Mouse (Mus musculus) forebrain, postnatal 0 days (tissue): ENCODE results near the gene Tmem269. TPM values are rescaled to one million over a fixed set of nuclear protein-coding genes. Genes with fewer than 3 reads are reported as not detected.

ENCODE experiments used
- ATAC-seq: fragments of 200-750 bp; cut with Nextera tagmentation; 2 replicates; pipeline ENCODE4 v1.8.0; 2017; ENCODE audit warnings: mild to moderate bottlenecking, moderate library complexity
- DNase-seq: peaks from one replicate; pipeline ENCODE4 v3.0.0-alpha.2; 2015
- H3K27ac ChIP-seq: fragments of 300-500 bp; sonication (generic); 2 replicates; pipeline ENCODE4 v1.5.1; 2014; ENCODE audit warnings: low read depth, mild to moderate bottlenecking, antibody characterized with exemption, low read length, moderate library complexity, mixed read lengths
- H3K27me3 ChIP-seq: fragments of 300-500 bp; sonication (generic); 2 replicates; pipeline ENCODE4 v1.6.1; 2014; ENCODE audit warnings: mild to moderate bottlenecking, low read length, mixed read lengths; ENCODE audit not compliant: insufficient read depth
- H3K36me3 ChIP-seq: fragments of 300-500 bp; sonication (generic); 2 replicates; pipeline ENCODE4 v1.6.1; 2014; ENCODE audit warnings: mild to moderate bottlenecking, moderate library complexity; ENCODE audit not compliant: insufficient read depth
- H3K4me1 ChIP-seq: fragments of 300-500 bp; sonication (generic); 2 replicates; pipeline ENCODE4 v1.6.1; 2014; ENCODE audit warnings: antibody characterized with exemption; ENCODE audit not compliant: insufficient read depth
- H3K4me2 ChIP-seq: fragments of 300-500 bp; sonication (generic); 2 replicates; pipeline ENCODE4 v1.6.1; 2014; ENCODE audit warnings: low read depth, mild to moderate bottlenecking, moderate library complexity
- H3K4me3 ChIP-seq: fragments of 300-500 bp; sonication (generic); 2 replicates; pipeline ENCODE4 v1.5.1; 2014; ENCODE audit warnings: low read depth, low read length, mixed read lengths
- H3K9ac ChIP-seq: fragments of 300-500 bp; sonication (generic); 2 replicates; pipeline ENCODE4 v1.6.1; 2014; ENCODE audit warnings: mild to moderate bottlenecking
- H3K9me3 ChIP-seq: fragments of 300-500 bp; sonication (generic); 2 replicates; pipeline ENCODE4 v1.6.1; 2016; ENCODE audit warnings: low read length
- CTCF ChIP-seq: sonication (generic); IDR thresholded peaks from 2 replicates; pipeline ENCODE4 v1.5.1; 2016; ENCODE audit warnings: antibody characterized with exemption, control low read depth, low read depth
- WGBS: fragments of 180-500 bp; shearing (Covaris S2); extraction: QIAGEN DNeasy Blood & Tissue Kit; methylation state at CpG from one replicate; pipeline ENCODE4 v1.1.7; 2014; 5-methylcytosine and 5-hydroxymethylcytosine counted together
- polyA plus RNA-seq: library from polyadenylated mRNA; unstranded; fragments of >200 nt; fragmentation: Nextera tagmentation; extraction: Ambion mirVana; gene quantifications from 2 replicates; pipeline ENCODE4 v1.2.1, GENCODE M21; 2015
- total RNA-seq: library from RNA; depleted of rRNA; stranded (reverse); fragments of >200 nt; gene quantifications from 2 replicates; pipeline ENCODE4 v1.2.3, GENCODE M21; 2014

Gene Tmem269
- total and polyA plus RNA-seq, 2 experiments from 2014 or later, result 0.62 TPM; not detected in 1

GRCm38 (mm10) chr4:119223696-119224095 is 5.7 kb upstream of the Tmem269 start:
- H3K9ac ChIP-seq, result no peak overlapping the region
- TF ChIP-seq CTCF, result peak; percentile 73
- 85% methylated on average over 1 of the region's 1 CpGs for WGBS
- no peaks in the 10 kb centered on the region for H3K27me3 ChIP-seq
- H3K9me3 ChIP-seq, result no peaks in the 10 kb centered on the region
- H3K4me1 ChIP-seq, result no peaks in the 10 kb centered on the region
- no peak overlapping the region for H3K27ac ChIP-seq
- H3K4me2 ChIP-seq, result no peak overlapping the region
- H3K4me3 ChIP-seq, result no peak overlapping the region
- DNase-seq, result no peak
- peak; percentile 60; the same call in 1 of the 2 replicates for ATAC-seq
- peaks cover 37% of the 10 kb centered on the region for H3K36me3 ChIP-seq

GRCm38 (mm10) chr4:119216667-119217066 is 1.4 kb downstream of the Tmem269 start:
- Histone ChIP-seq H3K27me3 (no peaks in the 10 kb centered on the region), H3K4me2 (no peak overlapping the region), H3K9ac (no peak overlapping the region), H3K36me3 (no peaks in the 10 kb centered on the region), H3K9me3 (no peaks in the 10 kb centered on the region), H3K4me3 (no peak overlapping the region), H3K27ac (no peak overlapping the region), H3K4me1 (no peaks in the 10 kb centered on the region)
- 74% methylated on average over 8 of the region's 8 CpGs for WGBS
- ATAC-seq, result peak; percentile 47; the same call in 1 of the 2 replicates
- no peak for TF ChIP-seq CTCF
- DNase-seq, result no peak

- peaks cover 16% of the 10 kb centered on the region for H3K36me3 ChIP-seq
- 18% methylated on average over 8 of the region's 8 CpGs for WGBS
- peak; percentile 90 for TF ChIP-seq CTCF
These were observed 13.3 kb downstream of the Tmem269 start for GRCm38 (mm10) chr4:119204672-119205071.

GRCm38 (mm10) chr4:119198105-119198504 is 19.9 kb downstream of the Tmem269 start:
- H3K9ac ChIP-seq, result no peak overlapping the region
- no peak for ATAC-seq
- no peak overlapping the region for H3K4me2 ChIP-seq
- peaks cover 16% of the 10 kb centered on the region for H3K36me3 ChIP-seq
- H3K27me3 ChIP-seq, result no peaks in the 10 kb centered on the region
- H3K27ac ChIP-seq, result no peak overlapping the region
- WGBS, result 86% methylated on average over 6 of the region's 6 CpGs
- no peak for TF ChIP-seq CTCF
- no peaks in the 10 kb centered on the region for H3K9me3 ChIP-seq
- H3K4me1 ChIP-seq, result peaks cover 14% of the 10 kb centered on the region
- no peak for DNase-seq
- no peak overlapping the region for H3K4me3 ChIP-seq

More at GRCm38 (mm10) chr4:119204672-119205071, 13.3 kb downstream of the Tmem269 start:
- no peak overlapping the region for H3K4me3 ChIP-seq
- no peaks in the 10 kb centered on the region for H3K4me1 ChIP-seq
- ATAC-seq (peak; percentile 85), DNase-seq (peak; percentile 79)
- H3K9me3 ChIP-seq, result no peaks in the 10 kb centered on the region
- no peak overlapping the region for H3K27ac ChIP-seq
- no peaks in the 10 kb centered on the region for H3K27me3 ChIP-seq
- no peak overlapping the region for H3K9ac ChIP-seq
- no peak overlapping the region for H3K4me2 ChIP-seq

- peaks cover 3% of the 10 kb centered on the region for H3K36me3 ChIP-seq
- DNase-seq (no peak), ATAC-seq (no peak; the same call in 1 of the 2 replicates)
- peak overlapping the region; percentile 74 for H3K4me3 ChIP-seq
- no peaks in the 10 kb centered on the region for H3K27me3 ChIP-seq
- TF ChIP-seq CTCF, result no peak
- peak overlapping the region; percentile 81 for H3K27ac ChIP-seq
- 5% methylated on average over 18 of the region's 18 CpGs for WGBS
- H3K4me1 ChIP-seq, result peaks cover 14% of the 10 kb centered on the region
- H3K9me3 ChIP-seq, result no peaks in the 10 kb centered on the region
- peak overlapping the region; percentile 94 for H3K9ac ChIP-seq
- H3K4me2 ChIP-seq, result peak overlapping the region; percentile 66
These were observed 22.3 kb downstream of the Tmem269 start for GRCm38 (mm10) chr4:119195582-119196320.

- Histone ChIP-seq H3K27me3 (no peaks in the 10 kb centered on the region), H3K4me1 (peaks cover 14% of the 10 kb centered on the region), H3K36me3 (no peaks in the 10 kb centered on the region), H3K4me3 (peak within 1 kb of the TSS; percentile 74), H3K9me3 (no peaks in the 10 kb centered on the region), H3K4me2 (peak within 1 kb of the TSS; percentile 66), H3K9ac (peak within 1 kb of the TSS; percentile 94), H3K27ac (peak within 1 kb of the TSS; percentile 81)
- peak; percentile 89 for ATAC-seq
- no peak for TF ChIP-seq CTCF
- peak; percentile 93 for DNase-seq
- WGBS, result 1% methylated on average over 42 of the region's 47 CpGs
These were observed 23.0 kb downstream of the Tmem269 start, which contains the start of gene Svbp for GRCm38 (mm10) chr4:119194909-119195581. Svbp (plus strand) TSS chr4:119195306.

GRCm38 (mm10) chr4:119192757-119193156 is 25.3 kb downstream of the Tmem269 start:
- TF ChIP-seq CTCF, result no peak
- ATAC-seq, result no peak
- 95% methylated on average over 4 of the region's 4 CpGs for WGBS
- peaks cover 9% of the 10 kb centered on the region for H3K4me1 ChIP-seq
- H3K36me3 ChIP-seq, result no peaks in the 10 kb centered on the region
- no peaks in the 10 kb centered on the region for H3K9me3 ChIP-seq
- no peak for DNase-seq
- H3K4me3 ChIP-seq, result no peak overlapping the region
- no peak overlapping the region for H3K4me2 ChIP-seq
- H3K27me3 ChIP-seq, result no peaks in the 10 kb centered on the region
- H3K27ac ChIP-seq, result no peak overlapping the region
- H3K9ac ChIP-seq, result no peak overlapping the region
